Mouse (Mus musculus): ENCODE results near the gene Rasgrp4.

DNA sequence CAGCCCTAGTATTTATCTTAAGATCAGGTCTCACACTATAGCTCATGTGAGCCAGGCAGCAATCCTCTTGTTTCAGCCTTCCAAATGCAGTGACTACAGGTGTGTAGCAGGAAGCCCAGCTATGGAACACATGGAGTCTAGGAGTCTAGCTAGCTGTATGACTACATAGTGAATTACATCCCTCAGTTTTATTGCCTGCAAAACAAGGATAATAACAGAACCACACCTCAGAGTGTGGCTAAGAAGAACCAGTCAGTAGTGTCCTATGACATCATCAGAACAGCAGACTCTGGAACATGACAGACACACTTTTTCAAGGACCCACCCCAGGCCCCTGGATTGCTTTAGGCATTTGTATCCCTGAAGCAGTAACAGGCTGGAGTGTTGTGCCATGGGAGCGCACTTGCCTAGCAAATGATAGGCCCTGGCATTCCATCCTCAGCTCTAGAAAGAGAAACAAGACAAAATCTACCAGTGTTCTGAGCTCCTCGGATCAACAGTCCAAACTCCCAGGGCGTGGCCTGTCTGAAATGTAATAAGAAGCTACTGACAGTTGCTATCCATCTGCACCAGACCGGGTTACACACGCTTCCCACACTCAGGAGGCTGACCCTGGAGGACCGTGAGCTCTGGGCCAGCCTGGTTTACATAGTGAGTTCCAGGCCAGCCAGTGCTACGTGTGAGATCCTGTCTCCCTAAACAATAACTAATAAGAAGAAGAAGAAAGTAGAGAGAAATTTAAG is 12.1 kb downstream of the Rasgrp4 start:
- TF ChIP-seq USF2 (conservative IDR thresholded peaks at IDR 0.05; ENCODE audit: low read depth, low read length) (no peak), TBP (conservative IDR thresholded peaks at IDR 0.05; ENCODE audit: low read depth, low read length) (no peak), POLR2AphosphoS2 (IDR thresholded peaks at IDR 0.05; ENCODE audit: low read depth, low read length) (no peak), MYC (IDR thresholded peaks at IDR 0.05; ENCODE audit: low read depth, low read length) (no peak), CTCF (conservative IDR thresholded peaks at IDR 0.05 in 1 of 2, IDR thresholded peaks at IDR 0.05 in 1 of 2; ENCODE audit: low read depth in 2 of 2, low read length in 2 of 2) (no peak), E2F4 (IDR thresholded peaks at IDR 0.05; ENCODE audit: insufficient replicate concordance, low read depth, low read length) (no peak)
